Mouse (Mus musculus): ENCODE measurements at regions not wholly inside any gene's neighbourhood (a gene's known extent, or its start where the extent isn't known, plus 50 kb on each side); places are given as distances from the start of the nearest gene placed in this dataset.

DNA sequence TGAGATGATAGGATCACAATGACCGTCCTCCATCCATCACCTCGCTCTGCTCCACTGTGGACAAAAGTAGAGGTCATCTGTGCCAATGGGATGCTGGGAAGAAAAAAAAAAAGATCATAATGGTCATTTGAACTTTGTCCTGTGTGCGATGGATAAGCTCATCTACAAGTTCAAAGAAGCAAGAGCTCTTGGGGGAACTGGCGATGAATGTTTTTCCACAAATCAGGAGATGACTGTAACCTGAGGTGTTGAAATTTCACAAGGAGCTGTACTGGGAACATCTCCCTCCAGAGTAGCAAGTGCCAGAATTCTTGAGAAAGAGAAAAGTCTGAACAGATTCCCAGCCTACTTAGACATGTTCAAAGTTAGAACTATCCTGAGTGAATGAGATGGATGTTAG, 287.0 kb downstream of the Tns3 start:
- no peak for DNase-seq

DNA sequence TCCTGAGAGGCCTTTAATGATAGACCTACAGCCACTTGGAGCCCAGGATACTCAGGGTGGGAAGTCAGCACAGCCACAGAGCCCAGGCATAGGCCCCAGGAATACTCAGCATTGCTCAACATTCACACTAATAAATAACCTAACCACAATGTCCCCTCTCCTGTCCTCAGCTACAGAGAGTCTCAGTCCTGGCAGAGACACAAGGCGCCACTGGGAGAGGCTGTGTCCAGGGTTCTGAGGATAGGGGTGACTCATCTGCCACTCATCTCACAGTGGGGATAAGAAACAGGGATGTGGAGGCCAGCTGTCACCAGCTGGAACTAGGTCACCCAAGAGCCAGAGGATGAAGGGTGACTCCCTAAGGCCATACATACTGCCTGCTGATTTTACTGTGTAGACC, 298.8 kb downstream of the Tns3 start:
- DNase-seq = peak; percentile 23

DNA sequence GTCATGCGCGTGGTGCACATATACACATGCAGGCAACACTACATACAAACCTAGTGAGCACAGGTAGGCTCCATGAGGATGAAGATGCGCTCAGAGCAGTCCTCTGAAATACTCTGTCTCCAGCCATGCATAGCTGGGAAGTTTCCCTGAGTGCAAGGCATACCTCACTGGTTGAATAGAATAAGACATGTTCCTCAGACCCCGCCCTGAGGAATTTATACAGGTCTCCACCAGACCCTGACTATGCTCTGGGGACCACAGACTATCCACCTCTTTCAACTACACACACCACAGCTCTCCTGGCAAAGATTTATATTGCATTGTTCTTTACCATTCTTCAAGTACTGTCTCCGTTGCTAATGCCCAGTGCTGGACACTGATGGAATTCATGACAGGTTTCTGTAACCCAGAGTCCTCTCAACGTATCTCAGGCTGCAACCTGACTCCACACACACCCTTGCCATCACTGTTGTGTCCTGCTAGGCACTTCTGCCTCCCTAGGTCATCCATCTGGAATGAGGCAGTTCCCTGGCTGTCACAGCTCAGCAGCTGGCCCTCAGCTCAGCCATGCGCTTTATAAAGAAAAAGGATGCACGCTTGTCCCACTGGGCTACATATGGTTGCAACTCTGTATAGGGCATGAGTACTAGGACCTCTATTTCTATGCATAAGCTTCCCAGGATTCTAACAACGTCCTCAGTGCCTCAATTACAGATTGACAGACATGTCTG, 299.5 kb downstream of the Tns3 start:
- no peak for DNase-seq

DNA sequence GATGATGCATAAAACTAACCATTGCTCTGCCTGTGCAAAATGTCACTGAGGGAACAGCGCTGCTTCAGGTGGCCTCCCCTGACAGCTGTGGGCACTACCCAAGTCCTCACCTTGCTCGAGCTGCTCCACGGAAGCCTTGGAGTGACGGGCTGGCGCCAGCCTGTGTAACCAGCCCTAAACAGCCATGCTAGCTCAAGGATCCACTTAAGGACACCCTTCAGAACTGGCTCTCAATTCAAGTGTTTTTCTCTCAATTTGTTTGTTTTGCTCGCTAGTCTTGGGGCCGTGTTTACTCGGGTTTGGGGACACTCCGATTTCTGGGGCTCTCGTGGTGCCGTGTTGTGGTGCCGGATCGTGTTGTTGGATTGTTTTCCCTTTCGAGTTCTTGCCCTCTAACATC, 319.4 kb downstream of the Tns3 start:
- DNase-seq = no peak

DNA sequence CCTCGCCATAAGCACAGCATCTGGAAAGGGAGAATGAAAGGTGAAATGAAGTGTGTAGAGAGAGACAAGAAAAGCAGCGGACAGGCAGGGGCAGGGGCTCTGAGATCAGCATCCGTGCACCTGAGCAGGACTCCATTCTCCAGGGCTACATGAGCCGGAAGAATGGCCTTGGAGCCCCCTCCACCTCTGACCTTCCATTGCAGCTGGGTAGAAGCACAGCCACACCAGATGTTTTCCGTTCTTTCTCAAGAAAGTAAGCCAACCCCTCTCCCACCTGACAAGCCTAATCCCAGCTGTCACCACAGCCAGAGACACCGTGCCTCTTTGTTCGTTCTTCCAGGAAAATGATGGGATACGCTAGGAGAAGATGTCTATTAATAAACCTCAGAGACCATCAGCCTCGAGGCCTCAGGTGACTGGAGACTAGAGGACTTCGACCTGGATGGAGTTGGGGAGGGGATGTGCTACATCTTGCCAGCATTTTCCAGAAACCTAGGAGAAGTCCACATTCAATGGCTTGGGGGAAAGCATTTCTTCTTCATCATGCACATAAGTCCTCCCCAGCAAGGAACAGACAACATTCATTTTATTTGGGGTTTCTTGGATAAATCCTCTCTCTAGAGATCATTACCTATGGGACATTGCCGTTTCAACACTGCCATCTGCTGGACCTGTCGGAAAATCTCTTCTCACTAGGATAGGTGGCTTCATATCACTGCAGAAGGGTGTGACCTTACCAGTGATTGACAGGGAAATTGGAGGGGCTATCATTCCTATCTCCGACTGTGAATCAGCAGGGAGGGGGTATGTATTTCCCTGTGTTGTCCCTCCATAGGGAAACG, 361.8 kb downstream of the Tns3 start:
- DNase-seq = peak; percentile 74

DNA sequence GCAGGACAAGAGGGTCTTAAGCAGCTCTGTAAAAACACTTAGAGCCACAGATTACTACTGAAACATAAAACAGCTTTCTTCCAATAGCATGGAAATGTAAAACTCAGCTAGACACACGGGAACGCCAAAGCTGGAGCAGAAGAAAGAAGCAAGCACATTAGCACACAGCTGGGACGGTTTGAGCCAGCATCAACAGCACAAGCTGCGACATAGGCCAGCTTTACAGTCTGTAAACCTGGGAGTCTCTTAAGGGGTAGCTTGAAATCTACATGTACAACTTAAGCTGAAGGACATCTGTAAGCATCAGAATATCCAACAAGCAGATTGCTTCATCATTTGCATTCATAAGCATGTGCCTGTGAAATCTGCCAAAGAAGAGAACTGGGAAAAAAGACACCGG, 366.9 kb downstream of the Tns3 start:
- DNase-seq = no peak

DNA sequence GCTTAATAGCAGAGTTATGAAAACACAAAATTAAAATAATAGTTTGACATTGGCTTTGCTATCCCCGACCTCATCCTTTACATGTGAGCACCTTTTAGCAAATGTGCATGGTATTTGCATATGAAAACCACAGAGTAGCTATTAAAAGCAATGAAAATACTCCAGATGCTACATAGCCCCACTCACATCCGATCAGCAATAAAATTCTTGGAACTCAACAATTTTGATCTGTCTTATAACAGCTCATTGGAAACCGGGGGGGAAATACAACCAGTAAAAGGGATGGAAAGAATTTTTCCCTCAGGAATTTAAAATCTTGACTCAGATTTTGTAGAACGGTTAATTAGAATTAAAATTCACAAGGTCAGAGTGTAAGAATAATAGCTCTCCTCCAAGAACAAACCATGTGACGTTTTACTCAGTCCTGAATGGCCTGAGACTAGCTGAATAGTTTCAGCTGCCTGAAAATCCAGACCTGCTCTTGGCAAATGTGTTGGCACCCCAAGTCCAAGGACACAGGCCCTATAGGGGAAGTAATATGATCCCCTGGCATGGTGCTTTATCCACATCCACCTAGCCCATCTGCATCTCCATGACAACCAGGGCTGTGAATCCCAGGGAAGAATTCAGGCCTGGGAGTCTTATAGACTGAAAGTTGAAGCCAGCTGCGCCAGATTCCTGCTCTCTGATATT, 370.9 kb downstream of the Tns3 start:
- DNase-seq = no peak

DNA sequence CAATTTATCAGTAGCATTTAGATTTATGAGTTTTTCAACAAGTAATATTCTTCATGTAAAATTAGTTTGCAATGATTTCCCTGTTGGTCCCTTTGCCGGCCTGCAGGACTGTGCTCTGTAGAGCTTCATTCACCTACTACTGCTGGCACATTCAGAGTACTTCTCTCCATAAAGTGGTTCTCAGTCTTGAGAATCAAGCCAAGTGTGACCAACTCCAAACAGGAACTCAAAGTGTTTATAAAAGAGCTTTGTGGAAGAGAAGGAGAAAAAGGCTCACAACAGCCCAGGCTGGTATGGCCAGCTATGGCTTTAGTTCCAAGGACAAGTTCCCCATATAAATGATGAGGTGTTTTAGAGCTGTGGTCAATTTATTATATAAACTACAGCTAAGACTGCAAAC, 379.1 kb downstream of the Tns3 start:
- no peak for DNase-seq

DNA sequence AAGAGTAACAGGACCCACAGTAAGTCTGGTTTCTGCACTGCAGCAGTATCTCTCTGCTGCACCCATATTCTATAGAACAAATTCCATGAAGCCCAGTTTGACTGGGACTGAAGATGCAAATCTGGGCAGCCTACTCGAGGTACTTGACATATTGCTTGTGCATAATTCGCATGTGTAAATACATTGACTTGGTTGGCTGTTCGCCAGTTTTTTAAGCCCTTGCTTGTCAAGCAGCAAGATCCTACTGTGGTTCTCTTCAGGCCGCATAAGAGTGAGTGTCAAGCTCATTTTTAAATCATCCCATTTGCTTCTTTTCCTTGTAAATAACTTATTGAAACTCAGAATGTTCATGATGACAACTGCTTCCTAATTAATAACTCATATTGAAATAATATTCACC, 389.1 kb downstream of the Tns3 start:
- no peak for DNase-seq

DNA sequence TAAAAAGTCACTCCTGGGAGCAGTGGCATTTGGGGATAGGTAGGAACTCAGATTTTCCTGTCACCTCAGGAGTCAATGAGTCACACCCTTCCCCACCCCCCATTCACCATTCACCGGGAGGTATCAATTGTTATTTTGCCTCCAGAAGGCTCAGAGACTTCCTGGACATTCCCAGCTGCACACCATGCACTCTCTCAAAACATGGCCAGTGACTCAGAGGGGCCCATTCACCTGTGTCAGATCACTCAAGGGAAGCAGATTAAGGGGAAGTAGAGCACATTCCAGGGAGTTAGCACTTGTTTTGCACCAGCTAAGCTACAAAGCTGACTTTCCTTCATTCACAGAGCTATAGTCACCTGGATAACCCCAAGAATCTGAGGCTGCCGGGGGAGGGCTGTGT, 395.2 kb downstream of the Tns3 start:
- DNase-seq = no peak

DNA sequence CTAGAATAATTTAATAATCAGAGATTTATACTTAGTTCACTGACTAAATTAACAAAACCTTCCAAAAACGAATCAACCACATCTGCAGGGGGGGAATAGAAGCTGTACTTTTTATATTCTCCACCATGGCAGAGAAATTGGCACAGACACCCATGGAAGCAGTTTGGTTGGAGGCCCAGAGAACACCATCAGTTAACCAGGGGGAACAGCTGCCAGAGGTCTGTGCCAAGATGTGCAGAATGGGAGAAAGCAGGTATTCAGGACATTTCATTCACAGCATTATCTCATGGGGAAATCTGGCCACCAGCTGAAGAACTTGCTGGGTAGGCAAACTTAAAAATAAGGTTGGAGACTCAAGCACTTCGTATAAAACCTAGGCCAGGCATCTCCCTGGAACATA, 410.3 kb downstream of the Tns3 start:
- no peak for DNase-seq

DNA sequence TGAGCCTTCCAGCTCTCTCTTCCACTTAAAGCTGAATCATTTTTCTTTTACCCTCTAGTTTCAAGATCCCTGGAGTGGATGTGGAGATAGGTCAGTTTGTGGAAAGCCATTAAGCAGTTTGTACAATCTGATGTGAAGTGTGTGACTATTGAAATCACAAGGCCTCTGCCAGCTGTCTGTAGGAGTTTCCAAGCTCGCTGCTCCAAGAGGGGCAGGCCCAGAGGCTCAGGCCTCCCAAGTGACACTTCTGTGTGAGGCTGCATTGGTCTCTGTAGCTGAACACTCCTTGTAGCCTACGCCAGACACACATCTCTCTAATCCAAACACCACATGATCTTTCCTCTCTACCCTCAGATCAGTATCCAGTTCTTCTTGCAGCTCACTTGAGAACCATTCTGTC, 413.0 kb downstream of the Tns3 start:
- DNase-seq = no peak

DNA sequence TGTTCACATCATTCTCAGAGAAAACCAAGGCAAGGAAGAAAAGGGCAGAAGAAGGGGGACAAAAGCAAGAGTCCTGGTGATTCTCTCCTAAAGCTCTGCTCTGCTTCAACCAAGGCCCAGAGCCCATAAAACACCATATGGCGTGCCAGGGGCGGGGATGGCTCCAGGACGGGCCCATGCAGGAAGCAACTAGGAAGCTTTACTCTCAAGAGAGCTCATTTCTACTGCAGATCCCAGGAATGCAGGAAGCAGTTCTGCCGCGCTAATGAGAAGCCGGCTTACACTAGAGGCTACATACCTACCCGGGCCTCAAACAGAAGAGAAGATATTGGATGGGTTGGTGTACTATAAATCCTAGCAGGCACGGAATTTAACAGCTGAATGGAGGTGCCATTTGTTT, 414.9 kb downstream of the Tns3 start:
- DNase-seq = peak; percentile 24

DNA sequence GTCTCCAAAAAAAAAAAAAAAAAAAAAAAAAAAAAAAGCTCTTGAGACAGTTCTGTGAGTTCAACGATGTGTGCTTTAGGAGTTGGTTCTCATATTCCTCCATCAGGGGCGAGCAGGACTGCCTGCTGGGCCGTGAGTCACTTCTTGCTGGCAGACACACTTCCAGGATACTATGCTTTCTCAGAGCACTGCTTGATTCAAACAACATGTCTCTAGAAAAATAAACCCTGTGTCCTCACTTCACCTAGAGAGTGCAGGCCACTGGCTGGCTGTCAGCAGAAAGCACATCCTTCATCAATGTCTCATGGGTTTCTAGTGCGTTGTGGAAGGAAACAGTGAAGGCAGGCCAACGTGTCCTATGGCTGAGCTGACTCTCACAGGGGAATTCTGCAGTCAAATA, 416.8 kb downstream of the Tns3 start:
- peak; percentile 15 for DNase-seq

DNA sequence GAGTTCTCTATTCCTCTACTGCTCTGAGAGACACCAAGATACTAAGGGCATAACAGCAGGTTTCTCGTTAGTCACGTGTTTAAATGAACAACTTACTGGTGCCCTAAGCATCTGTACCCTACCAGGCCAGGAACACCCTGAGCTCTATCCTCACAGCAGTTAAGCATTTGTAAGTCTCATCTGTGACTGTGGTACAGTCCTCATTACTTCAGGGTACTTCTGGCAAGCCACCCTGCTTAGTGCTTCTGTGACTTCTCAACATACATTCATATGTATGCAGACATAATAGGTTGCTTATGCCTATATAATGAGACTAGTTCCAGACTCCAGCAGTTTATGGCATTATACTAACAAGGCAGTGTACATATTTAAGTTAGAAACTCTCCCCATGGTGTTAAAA, 417.3 kb downstream of the Tns3 start:
- DNase-seq = no peak

DNA sequence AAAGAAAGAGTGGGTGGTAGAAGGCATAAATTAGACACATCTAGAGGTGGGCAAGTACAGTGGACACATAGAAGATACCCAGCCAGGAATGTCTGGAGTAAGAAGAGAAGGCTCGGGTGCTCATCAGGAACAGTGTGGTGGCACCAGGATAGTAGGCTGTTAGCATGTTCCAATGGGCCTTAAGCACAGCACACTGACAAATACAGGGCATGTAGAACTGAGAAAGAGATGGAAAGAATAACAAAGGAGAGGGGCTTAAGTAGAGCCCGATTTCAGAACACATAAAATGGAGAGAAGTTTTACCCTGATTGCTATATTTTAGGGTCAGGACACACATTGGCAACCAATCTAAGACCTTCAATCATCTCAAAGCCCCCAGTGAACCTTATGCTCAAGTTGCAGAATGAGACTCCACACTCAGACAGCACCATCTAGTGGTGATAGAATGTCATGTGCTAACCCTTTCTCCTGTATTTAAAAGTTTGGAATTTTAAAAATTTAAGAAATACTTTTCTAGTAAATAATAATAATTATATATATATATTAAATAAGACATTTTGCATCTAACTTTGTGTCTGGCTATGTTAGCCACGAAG, 418.8 kb downstream of the Tns3 start:
- DNase-seq = peak; percentile 15

DNA sequence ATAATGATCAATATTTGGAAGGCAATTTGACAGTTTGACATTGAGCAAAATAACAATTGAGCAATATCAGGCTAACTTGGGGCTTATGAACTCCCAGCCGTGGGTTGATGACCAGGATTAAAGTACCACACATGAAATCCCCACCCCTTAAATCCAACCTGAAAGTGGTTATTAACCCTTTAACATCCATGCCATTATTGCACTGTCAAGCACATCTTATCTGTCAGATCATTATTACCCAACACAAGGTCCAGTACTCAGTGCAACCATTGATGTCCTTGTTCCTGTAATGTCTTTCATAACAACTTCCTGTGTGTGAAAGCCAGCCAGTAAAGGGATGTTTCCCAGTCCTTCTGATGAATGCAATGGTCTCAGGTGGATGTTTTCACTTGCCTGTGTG, 425.8 kb downstream of the Tns3 start:
- no peak for DNase-seq

DNA sequence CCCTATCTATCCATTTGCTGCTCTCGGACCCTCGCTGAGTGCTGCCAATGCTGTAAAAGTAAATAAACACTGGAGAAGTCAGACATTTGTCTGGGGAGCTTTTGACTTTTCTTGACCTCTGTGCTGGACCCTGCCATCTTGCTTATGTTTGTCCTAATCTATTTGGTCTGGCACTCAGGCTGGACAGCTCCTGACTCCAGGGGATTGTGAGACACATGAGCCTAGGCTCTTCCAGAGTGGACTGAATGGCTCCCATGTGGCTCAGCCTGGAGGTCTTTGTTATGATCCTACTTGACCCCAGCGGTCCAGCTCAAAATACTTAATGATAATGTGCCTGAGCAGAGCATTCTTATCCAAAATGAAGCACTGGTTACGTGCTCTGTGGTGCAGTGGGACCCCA, 426.8 kb downstream of the Tns3 start:
- peak; percentile 25 for DNase-seq

DNA sequence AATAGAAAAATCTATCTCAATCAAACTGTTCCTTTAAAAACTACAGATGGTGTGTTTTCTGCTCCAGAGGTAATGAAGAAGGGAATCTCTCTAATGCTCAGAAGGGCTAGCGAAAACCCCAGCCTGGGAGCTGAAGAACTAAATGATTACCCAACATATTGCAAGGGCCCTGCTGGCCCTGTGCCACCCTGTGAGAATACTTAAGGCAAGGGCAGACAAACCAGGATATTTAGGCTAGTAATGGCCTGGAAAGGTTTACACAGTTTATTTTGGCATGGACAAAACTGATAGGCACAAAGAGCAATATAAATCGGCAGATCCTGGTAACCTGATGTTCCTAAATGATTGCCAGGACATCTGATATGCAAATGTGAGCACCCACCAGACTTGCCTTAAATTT, 428.3 kb downstream of the Tns3 start:
- no peak for DNase-seq

DNA sequence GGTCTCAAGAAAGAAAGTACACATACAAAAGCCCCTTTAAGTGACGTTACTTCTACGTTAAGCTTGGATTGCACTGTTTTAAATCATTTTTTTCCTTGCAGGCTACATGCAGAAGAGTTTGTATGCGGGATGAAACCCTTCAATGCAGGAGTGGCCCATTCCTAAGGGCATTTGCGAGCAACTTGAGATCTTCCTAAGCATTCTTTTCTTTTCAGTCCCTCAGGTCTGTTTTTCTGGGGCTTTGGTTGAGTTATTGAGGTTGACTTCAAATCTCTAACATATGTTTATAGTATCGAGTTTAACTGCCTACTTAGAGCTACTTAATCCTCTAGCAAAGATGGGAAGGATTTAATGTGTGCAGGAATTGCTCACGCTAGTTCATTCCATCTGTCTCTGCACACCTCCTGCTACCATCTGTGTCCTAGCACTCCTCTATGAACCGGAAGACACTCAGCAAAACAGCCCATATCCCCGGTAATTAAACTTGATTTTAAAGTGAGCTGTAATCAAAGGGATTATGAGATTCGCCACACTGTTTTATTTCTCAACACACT, 431.6 kb downstream of the Tns3 start:
- DNase-seq = no peak

DNA sequence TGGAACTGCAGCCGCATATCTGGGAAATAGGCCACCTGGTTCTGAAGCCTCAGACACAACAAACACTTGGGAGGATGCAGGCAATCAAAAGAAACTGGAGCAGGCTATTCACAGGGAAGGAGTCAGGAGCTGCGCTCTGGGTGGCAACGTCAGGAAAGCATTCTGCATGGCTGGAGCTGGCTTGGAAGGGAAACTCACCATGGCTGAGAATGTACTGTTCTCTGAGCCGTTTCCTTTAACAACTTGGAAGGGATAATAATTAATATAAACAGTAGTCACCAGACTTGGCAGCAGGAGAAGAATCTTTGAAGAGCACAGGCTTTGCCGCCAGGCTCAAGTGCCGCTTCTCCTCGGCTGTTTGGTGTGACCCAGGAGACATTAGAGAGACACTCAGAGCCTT, 434.5 kb downstream of the Tns3 start:
- DNase-seq = peak; percentile 31

DNA sequence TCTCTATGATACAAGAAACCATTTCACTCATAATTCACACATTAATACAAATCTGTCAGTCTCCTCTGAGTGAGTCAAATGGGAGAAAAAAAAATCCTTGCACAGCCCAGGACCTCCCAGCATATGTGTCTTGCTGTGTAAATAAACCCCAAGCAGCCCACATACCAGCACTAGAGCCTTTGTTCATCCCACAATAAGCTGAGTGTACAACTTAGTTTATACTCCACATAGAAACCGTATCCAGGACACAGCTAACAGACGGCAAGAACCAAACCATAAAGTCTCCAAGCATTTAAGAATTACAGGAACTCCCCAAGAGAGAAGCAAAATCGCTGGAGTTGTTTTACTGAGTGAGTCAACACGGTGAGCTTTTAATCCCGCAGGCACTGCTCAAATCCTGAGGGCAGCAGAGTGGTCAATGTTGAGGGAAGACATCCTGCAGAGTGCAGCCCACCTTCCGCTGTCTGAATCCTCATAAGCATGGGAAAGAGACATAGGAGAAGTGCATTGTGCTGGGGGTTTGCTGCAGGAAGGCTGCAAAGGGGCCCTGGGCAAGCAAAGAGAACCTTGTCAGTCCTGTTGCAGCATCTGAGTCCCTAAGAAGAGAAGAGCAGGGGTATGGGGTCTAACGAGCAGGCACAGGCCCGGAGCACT, 436.4 kb downstream of the Tns3 start:
- no peak for DNase-seq

DNA sequence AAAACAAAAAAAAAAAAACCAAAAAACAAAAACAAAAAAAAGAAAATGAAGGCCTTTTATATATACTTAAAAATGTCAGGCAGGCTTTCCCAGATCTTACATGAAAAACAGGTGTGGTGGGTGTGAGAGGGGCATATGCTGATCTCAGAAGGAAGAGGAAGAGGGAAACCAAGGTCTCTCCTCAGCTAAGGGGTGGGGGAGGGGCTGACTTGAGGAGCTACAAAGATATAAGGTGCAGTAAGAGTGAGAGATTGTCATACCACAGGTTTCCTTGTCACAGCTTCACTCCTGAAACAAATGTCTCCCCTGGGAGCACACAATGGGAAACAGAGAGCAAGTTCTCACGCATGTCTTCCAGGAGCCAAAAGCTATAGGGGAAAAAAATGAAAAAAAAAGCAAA, 440.0 kb downstream of the Tns3 start:
- DNase-seq = no peak

Data from kidney, postnatal 10 days (tissue).